Mouse (Mus musculus) G1E (cell line): Measurements from ENCODE around the gene Ttll9.

Experiments used
- CTCF ChIP-seq: IDR thresholded peaks from 2 replicates; pipeline ENCODE4 v1.5.1; 2012; ENCODE audit warnings: low read depth, low read length, inconsistent platforms, mixed read lengths
- GATA1 ChIP-seq: IDR thresholded peaks from 2 replicates; pipeline ENCODE4 v1.6.1; 2012; ENCODE audit warnings: borderline replicate concordance, low read length, inconsistent platforms, mixed read lengths
- GATA2 ChIP-seq: IDR thresholded peaks from 2 replicates; pipeline ENCODE4 v1.6.1; 2012; ENCODE audit warnings: low read depth, low read length, inconsistent platforms, borderline replicate concordance
- POLR2AphosphoS5 ChIP-seq: IDR thresholded peaks from 2 replicates; pipeline ENCODE4 v1.6.1; 2012; ENCODE audit warnings: low read depth, low read length, inconsistent platforms; ENCODE audit not compliant: insufficient replicate concordance
- TAL1 ChIP-seq: conservative IDR thresholded peaks from 2 replicates; pipeline ENCODE4 v1.6.1; 2012; ENCODE audit warnings: low read depth, low read length, inconsistent platforms, mixed read lengths

DNA sequence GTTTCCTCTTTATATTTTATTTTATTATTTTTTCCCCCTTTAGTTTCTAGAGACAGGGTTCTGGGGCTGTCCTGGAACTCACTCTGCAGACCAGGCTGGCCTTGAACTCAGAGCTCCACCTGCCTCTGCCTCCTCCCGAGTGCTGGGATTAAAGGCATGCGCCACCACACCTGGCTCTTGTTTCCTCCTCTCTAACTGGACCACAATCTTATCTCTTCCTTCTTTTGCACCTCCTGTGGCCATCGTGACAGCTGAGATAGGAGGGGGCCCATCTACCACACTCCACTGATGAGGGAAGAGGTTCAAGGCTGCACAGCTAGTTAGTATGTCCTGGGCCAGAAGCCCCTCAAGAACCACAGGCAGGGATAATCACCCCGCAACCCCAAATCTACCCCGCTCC is 37.7 kb upstream of the Ttll9 start:
- TF ChIP-seq CTCF: no peak
- TF ChIP-seq GATA1: no peak
- no peak for TF ChIP-seq POLR2AphosphoS5
- TF ChIP-seq TAL1: no peak
- no peak for TF ChIP-seq GATA2
